Mouse (Mus musculus): ENCODE data around the gene Fancd2. TPM values are rescaled to one million over a fixed set of nuclear protein-coding genes. Genes with fewer than 3 reads are reported as not detected.

The Fancd2 gene
- 10 to 100 TPM; 14.5 to 16.7 TPM for total RNA-seq (2023)

DNA sequence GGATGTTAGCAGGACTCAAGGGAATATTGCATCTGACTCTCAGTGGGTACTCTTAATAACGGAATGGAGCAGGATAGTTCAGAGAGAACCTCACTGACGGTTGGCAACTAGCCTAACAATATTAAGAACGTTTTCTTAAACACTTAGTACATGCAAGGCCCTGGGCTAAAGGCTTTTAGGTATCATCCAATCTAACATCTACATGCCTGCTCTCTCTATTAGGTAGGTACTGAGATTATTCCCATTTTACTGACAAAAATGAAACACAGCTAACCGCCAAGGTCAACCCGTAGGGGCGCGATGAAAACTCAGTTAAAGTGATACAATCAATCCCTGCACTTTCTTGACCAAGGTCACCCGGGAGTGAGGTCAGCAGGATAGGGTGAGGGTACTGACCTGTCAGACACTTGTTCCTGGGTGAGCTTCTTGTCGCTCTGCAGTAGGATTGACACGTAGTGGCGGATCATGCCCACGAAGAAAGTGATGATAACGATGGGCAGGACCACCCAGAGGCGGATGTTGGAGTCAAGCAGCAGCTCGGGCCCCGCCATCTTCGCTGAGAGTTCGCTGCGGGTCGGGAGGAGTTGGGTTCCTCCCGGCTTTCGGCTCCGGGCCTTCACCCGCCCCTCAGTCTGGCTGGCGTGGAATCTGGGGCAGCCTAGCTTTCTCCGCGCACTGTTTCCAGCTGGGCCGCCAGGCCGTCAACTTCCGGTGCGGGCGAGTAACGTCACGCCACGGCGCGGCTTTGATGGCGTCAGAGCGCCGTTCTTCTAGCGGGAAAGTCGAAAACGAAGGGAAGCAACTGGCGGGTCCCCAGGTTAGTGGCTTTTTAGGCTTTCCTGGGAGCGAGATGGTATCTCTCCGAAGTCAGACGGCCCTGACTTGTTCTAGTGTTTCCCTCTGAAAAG, at the start of gene Fancd2, which contains the start of gene Emc3:
Fancd2 (plus strand) TSS at position 751 of the 908 bp plus-strand sequence.
Emc3 (minus strand) TSS at position 721 of the 908 bp plus-strand sequence.

DNA sequence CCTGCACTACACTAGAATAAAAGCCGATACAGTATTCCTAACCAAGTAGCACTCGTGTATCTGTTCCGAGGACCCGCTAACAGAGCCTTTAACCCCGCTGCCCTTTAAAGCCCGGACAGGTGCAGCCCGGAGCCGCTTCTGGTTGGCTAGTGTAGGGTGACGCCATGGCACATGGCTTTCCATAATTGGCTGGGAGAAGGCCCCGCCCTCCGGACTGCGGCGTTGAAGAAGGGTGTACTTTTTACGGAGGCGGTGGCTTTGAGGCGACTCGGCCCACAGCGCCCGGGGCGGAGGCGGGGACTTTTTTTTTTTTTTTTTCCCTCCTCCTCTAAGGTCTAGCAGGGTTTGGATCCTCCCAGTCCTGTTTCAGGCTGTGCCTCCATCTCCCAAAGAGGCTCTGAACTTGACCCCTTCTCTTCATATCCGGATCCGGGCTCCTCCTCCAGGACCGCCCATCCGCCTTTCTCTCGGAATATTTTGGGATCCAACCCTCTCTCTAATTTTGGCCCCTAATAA, 48.3 kb upstream of the Fancd2 start, which contains the start of gene Creld1:
Creld1 (plus strand) TSS at position 198 of the 516 bp plus-strand sequence.

DNA sequence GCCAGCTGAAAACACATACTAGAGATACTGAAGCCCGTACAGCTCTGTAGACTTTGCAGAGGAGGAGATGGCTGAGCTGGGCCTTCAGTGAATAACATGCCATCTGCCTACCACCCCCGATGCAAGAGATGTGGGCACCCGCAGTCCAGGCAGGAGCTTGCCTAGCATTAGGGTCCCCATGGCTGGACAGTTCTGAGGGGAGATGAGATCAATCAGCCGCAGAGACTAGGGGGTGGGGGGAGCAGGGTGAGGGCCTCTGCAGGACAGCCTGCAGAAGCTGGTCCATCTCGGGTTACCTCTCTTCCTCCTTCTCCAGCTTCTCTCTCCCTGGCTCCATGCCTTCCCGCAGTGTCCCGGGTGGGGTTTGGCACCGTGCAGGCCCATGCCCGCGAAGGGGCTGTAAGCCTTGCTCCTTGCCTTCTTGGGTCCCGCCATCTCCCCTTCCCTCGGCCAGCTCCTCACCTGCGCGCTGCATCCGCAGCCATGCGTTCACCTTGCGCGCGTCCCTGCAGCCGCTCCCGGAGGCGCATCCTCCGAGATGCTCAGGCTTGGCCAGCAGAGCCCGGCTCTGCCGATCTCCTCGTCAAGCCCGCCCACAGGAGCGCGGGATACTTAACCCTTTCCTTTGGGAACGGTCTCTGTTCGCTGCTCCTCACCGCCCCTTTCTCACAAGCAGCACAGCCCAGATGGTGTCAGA, 29.9 kb upstream of the Fancd2 start, which contains the start of gene Prrt3:
Prrt3 (minus strand) TSS at position 544 of the 697 bp plus-strand sequence.

DNA sequence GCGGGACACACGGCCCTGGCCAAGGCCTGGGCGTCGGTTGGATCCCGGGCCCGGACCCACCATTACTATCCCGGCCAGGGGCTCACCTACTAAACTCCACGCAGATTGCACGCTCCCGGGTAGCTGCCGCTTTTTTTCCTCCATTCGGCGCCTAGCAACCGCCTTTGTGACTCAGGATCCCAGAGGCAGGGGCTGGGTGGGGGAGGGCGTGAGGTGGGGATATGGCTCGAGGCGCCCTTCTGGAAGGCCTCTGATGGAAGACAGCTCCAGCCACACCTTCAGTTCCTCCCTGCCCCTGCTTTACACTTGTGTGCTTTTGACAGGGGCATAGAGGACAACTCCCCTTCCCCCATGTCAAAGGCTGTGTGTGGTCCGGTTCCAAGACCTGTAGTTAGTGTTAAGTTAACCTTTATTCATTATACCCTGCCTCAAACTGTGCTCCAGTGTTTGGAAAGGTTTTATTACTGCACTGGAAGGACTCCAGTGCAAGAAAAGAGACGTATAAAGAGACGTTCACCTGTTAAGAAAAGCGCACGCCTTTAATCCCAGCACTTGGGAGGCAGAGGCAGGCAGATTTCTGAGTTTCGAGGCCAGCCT, 69.2 kb downstream of the Fancd2 start, which contains the start of gene Fancd2os:
Fancd2os (minus strand) TSS at position 173 of the 597 bp plus-strand sequence.

DNA sequence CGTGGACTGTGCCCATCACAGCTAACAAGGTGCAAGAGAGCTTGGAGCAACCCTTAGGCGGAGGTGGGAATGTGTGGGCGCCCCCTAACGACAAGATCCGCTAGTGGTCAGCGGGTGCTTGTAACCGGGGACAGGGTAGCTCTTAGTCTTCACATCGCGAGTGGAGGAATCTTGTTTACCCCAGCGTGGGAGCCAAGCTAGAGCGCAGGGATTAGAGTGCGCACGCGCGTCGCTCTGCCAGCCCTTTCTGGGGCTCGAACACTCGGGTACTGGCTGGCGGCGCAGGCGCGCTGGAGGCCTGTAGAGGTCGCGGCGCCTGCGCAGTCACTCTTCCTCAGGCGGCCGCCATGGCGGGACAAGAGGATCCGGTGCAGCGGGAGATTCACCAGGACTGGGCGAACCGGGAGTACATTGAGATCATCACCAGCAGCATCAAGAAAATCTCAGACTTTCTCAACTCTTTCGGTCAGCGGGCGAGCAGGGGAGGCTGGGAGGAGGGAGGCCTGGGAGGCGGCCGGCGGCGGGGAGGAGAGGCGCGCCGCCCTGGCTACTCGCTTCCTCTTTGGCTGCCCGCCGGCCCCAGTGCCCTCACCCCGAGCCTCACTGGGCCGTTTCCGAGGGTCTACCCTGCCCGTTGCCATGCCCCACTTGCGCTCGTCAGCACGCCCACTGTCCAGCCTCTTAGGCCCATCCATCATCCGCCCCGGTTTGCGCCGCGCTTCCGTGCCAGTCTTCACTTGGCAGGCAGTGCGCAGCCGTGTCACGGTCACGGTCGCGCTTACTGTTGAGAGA, 73.1 kb downstream of the Fancd2 start, which contains the start of gene Brk1:
Brk1 (plus strand) TSS at position 341 of the 792 bp plus-strand sequence.

DNA sequence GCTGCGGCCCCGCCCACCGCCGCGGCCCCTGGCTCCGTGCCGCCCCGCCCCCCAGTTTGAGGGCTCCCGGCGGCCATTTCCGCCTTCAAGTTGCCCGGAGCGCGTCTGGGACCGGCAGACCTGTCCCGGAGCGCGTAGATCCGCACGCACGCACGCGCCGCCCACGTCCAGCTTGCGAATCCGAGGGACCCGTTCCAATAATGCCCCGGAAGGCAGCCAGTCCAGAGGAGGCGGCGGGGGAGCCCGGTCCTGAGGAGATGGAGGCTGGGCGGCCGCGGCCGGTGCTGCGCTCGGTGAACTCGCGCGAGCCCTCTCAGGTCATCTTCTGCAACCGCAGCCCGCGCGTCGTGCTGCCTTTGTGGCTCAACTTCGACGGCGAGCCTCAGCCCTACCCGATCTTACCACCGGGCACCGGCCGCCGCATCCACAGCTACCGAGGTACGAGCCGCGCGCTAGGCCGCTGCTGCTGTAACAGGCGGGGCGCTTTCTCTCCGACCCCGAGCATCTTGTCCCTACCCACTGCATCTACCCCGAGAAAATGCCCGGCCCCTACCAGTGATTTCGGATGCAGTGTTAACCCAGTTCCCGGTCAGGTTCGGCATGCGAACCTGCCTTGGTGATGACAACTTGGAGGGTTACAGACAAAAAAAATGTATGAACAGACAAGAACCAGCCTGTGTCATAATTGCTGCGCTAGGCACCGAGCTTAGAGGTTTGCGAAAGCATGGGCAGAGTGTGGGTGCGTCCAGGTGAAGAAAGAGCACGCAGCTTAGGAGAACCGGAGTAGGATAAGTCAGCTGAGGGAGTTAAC, 92.7 kb downstream of the Fancd2 start, which contains the start of gene Vhl:
Vhl (plus strand) TSS at position 19 of the 811 bp plus-strand sequence.

DNA sequence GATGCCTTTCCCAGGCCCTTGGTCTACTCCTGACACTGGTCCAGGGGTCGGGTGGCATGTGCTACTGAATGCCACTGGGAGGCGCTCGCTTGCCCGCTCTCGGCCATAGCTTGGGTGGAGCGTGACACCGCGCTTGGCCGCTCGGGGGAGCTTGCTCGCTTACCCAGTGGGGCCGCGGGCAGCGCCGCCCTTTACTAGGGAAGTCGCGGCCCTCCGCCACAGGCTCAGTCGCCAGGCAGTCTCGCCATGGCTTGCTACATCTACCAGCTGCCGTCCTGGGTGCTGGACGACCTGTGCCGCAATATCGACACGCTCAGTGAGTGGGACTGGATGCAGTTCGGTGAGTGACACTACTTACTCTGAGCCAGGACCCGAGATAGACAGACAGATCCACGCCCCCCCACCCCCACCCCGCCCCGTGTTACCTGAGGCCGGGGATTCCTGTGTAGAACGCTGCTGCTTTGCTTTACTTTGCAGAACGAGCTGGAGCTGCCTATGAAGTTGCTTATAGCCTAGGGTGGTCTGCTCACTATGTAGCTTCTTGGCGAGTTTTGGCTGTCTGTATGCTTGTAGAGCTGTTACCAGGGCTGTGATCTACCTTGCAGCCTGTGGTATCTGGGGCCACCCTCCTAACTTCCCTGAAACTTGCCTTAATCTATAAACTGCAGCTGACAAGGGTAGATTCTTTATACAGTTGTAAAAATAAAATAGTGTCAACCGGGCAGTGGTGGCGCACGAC, 107.0 kb downstream of the Fancd2 start, which contains the start of gene Irak2:
Irak2 (plus strand) TSS at position 166 of the 739 bp plus-strand sequence.

Other genes starting within 250 kb of the Fancd2 start
- 1 to 10 TPM in 1 of 2 experiments, under 1 TPM in 1; 0.57 to 1.6 TPM for gene Cpne9, start 249.4 kb upstream of the Fancd2 start, total RNA-seq (2023)
- 100 to 1,000 TPM; 110 to 113 TPM for gene Brpf1, start 224.5 kb upstream of the Fancd2 start, total RNA-seq (2023)
- 10 to 100 TPM; 10.9 to 11.4 TPM for gene Ogg1, start 204.7 kb upstream of the Fancd2 start, total RNA-seq (2023)
- gene Camk1, start 187.7 kb upstream of the Fancd2 start, total RNA-seq (2023) = 10 to 100 TPM; 32.5 to 35.2 TPM
- gene Tada3, start 153.8 kb upstream of the Fancd2 start, total RNA-seq (2023) = 10 to 100 TPM; 24.6 to 27.1 TPM
- gene Arpc4, start 153.6 kb upstream of the Fancd2 start, total RNA-seq (2023) = 100 to 1,000 TPM; 474 to 514 TPM
- 10 to 100 TPM; 34.3 to 35.3 TPM for gene Ttll3, start 142.4 kb upstream of the Fancd2 start, total RNA-seq (2023)
- gene Rpusd3, start 112.3 kb upstream of the Fancd2 start, total RNA-seq (2023) = 1 to 10 TPM; 3.1 to 3.7 TPM
- gene Cidec, start 95.9 kb upstream of the Fancd2 start, total RNA-seq (2023) = not detected
- 10 to 100 TPM; 10.6 to 11.6 TPM for gene Jagn1, start 89.1 kb upstream of the Fancd2 start, total RNA-seq (2023)
- not detected for gene Il17re, start 73.2 kb upstream of the Fancd2 start, total RNA-seq (2023)
- not detected for gene Il17rc, start 60.3 kb upstream of the Fancd2 start, total RNA-seq (2023)
- 1 to 10 TPM; 2.6 to 3.2 TPM for gene Creld1, start 48.4 kb upstream of the Fancd2 start, total RNA-seq (2023)
- gene Prrt3, start 29.8 kb upstream of the Fancd2 start, total RNA-seq (2023) = under 1 TPM in 1 of 2 experiments, not detected in 1; 0.13 TPM
- gene Emc3, start within 50 bp of the Fancd2 start, total RNA-seq (2023) = 10 to 100 TPM; 44.1 to 51.6 TPM
- not detected for gene Fancd2os, start 69.0 kb downstream of the Fancd2 start, total RNA-seq (2023)
- 100 to 1,000 TPM; 120 to 142 TPM for gene Brk1, start 73.1 kb downstream of the Fancd2 start, total RNA-seq (2023)
- gene Vhl, start 92.3 kb downstream of the Fancd2 start, total RNA-seq (2023) = 10 to 100 TPM; 17.4 to 24.4 TPM
- 100 to 1,000 TPM; 101 to 119 TPM for gene Irak2, start 106.8 kb downstream of the Fancd2 start, total RNA-seq (2023)
- 100 to 1,000 TPM in 1 of 2 experiments, 10 to 100 TPM in 1; 90.1 to 112 TPM for gene Tatdn2, start 165.4 kb downstream of the Fancd2 start, total RNA-seq (2023)
- gene Ghrl, start 188.2 kb downstream of the Fancd2 start, total RNA-seq (2023) = not detected
- 10 to 100 TPM; 67.5 to 79.3 TPM for gene Sec13, start 209.1 kb downstream of the Fancd2 start, total RNA-seq (2023)